Mouse (Mus musculus) myocyte (in vitro differentiated cells): ENCODE data around the gene 4930452B06Rik.

Experiments used
- CEBPB ChIP-seq: IDR thresholded peaks from 2 replicates; pipeline ENCODE4 v1.6.1; 2011; ENCODE audit warnings: mild to moderate bottlenecking, moderate library complexity; ENCODE audit not compliant: poor library complexity, insufficient read depth, severe bottlenecking
- E2F4 ChIP-seq: IDR thresholded peaks from one replicate; pipeline ENCODE4 v1.6.1; 2011; ENCODE audit warnings: mild to moderate bottlenecking, control low read depth, moderate library complexity; ENCODE audit not compliant: insufficient read depth
- MAX ChIP-seq: IDR thresholded peaks from one replicate; pipeline ENCODE4 v1.6.1; 2011; ENCODE audit warnings: low read depth, mild to moderate bottlenecking, control low read depth
- MYOD1 ChIP-seq, 3 experiments: IDR thresholded peaks; one replicate each; pipeline ENCODE4 v1.6.1; 2011; ENCODE audit warnings: control low read depth in 2 of 3, low read depth in 2 of 3, mild to moderate bottlenecking in 2 of 3, moderate library complexity in 1 of 3; ENCODE audit not compliant: insufficient read length in 2 of 3, control insufficient read depth in 1 of 3
- MYOG ChIP-seq, 3 experiments: IDR thresholded peaks; one replicate each; pipeline ENCODE4 v1.6.1; 2011; ENCODE audit warnings: control low read depth in 2 of 3, low read depth in 2 of 3, mild to moderate bottlenecking in 2 of 3; ENCODE audit not compliant: insufficient read length in 2 of 3, control insufficient read depth in 1 of 3, insufficient read depth in 1 of 3
- POLR2A ChIP-seq: IDR thresholded peaks from one replicate; pipeline ENCODE4 v1.6.1; 2011; ENCODE audit warnings: low read depth, mild to moderate bottlenecking, control low read depth, moderate library complexity; ENCODE audit not compliant: insufficient read length
- POLR2AphosphoS2 ChIP-seq: IDR thresholded peaks from one replicate; pipeline ENCODE4 v1.6.1; 2011; ENCODE audit warnings: low read depth, control low read depth; ENCODE audit not compliant: insufficient read length
- REST ChIP-seq: IDR thresholded peaks from one replicate; pipeline ENCODE4 v1.6.1; 2011; ENCODE audit warnings: mild to moderate bottlenecking, control low read depth, moderate library complexity; ENCODE audit not compliant: insufficient read depth, insufficient read length
- SRF ChIP-seq: IDR thresholded peaks from one replicate; pipeline ENCODE4 v1.6.1; 2011; ENCODE audit warnings: low read depth; ENCODE audit not compliant: control insufficient read depth, insufficient read length
- TCF12 ChIP-seq: IDR thresholded peaks from one replicate; pipeline ENCODE4 v1.6.1; 2011; ENCODE audit warnings: mild to moderate bottlenecking, control low read depth; ENCODE audit not compliant: poor library complexity, insufficient read depth, severe bottlenecking
- TCF3 ChIP-seq: IDR thresholded peaks from one replicate; pipeline ENCODE4 v1.6.1; 2011; ENCODE audit warnings: low read depth, control low read depth; ENCODE audit not compliant: insufficient read length
- USF1 ChIP-seq: IDR thresholded peaks from one replicate; pipeline ENCODE4 v1.6.1; 2011; ENCODE audit warnings: low read depth, mild to moderate bottlenecking, control low read depth, moderate library complexity

DNA sequence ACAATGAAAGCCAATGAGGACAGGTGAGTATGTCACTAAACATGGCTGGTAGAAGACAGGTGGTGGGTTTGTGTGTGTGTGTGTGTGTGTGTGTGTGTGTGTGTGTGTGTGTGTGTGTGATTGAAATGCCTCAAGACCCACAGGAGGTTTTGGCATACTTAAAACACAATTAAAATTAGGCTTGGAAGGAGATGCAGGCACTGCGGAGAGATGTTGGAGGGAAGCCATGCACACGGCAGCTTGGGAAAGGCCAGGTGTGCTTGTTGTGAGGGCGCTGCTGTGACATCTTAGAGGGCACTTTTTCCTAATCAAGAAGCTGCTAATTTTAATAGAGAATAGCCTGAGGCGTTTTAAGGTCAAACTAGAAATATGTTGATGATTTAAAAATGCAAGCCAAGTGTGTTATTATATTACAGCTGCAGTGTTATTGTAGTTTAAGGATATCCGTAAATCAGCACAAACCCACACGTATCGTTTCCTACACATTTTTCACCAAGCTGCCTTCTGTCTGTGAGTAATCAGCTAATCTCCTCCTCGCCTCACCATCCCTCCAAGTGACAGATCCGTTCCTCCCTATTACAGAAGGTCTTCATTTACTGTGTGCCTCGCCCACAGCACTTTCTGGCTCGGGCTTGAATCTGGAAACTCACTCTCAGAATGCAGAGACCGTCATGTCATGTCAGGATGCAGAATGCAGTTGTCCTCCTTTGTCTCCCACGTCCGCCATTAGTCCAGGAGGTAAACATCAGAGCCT, 201.5 kb downstream of the 4930452B06Rik start:
- TF ChIP-seq POLR2A (no peak), POLR2AphosphoS2 (no peak), E2F4 (no peak), TCF12 (no peak), MAX (no peak), MYOD1 (IDR thresholded peaks at IDR 0.05; ENCODE audit: control insufficient read depth in 1 of 3, insufficient read length in 2 of 3, low read depth in 2 of 3) (no peak), MYOG (IDR thresholded peaks at IDR 0.05; ENCODE audit: control insufficient read depth in 1 of 3, insufficient read depth in 1 of 3, insufficient read length in 2 of 3, low read depth in 2 of 3) (no peak), USF1 (no peak), REST (no peak), CEBPB (no peak), TCF3 (no peak), SRF (no peak)
